Comparison of ENCODE assay signal across 9 mouse cellular contexts in the genomic region with DNA sequence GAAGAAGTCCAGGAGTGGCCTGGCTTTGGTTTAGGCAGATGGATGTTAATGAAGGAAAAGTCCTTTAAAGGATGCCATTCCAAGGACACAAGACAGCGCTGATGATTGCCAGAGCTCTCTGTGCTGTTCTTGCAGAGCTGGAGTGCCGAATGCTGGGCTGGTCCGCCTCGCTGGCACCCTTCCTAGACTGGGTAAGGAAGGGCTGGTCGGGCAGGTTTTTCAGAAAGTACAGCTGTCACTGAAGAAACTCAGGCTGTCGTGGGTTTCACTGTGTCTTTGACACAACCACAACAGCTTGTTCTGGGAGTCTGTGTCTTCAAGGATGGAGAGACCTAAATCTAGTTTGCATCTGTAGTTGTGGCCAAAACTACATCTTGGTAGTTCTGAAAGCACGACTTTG.
DNase-seq lines count a peak whose midpoint lies in the region; ATAC-seq lines count a peak whose summit lies in the region.
"Had no signal": no experiment of that assay in that cellular context is flagged by ENCODE, and none has a peak within 500 bp of the region (broad histone marks: within the 10 kb centered on the region; RNA-seq: fewer than 3 reads in every experiment).

No protein-coding gene starts in this region.

- WGBS in embryonic facial prominence, embryonic 14.5 days, result 57% methylated on average over 7 of the region's 7 CpGs
- 82% methylated on average over 7 of the region's 7 CpGs for WGBS in embryonic facial prominence, embryonic 10.5 days

- no peaks in the 10 kb centered on the region for H3K27me3 ChIP-seq in embryonic facial prominence, embryonic 14.5 days (replicated peaks; ENCODE audit: control insufficient read depth, insufficient read depth, low read length)
- H3K27me3 ChIP-seq in embryonic facial prominence, embryonic 10.5 days (replicated peaks; ENCODE audit: low read depth, poor library complexity, severe bottlenecking), result no peaks in the 10 kb centered on the region
- H3K27me3 ChIP-seq: hindbrain, embryonic 15.5 days had no signal

- H3K9ac ChIP-seq in embryonic facial prominence, embryonic 14.5 days (ENCODE audit: low read depth, low read length), result no peak overlapping the region
- H3K9ac ChIP-seq: hindbrain, embryonic 15.5 days had no signal

- H3K9me3 ChIP-seq in embryonic facial prominence, embryonic 14.5 days (ENCODE audit: control insufficient read depth, low read length), result no peaks in the 10 kb centered on the region
- H3K9me3 ChIP-seq in embryonic facial prominence, embryonic 10.5 days, result no peaks in the 10 kb centered on the region
- H3K9me3 ChIP-seq: hindbrain, embryonic 15.5 days had no signal

- no peaks in the 10 kb centered on the region for H3K36me3 ChIP-seq in embryonic facial prominence, embryonic 14.5 days (ENCODE audit: control insufficient read depth, insufficient read depth, low read length)
- no peaks in the 10 kb centered on the region for H3K36me3 ChIP-seq in embryonic facial prominence, embryonic 10.5 days (replicated peaks)
- H3K36me3 ChIP-seq: hindbrain, embryonic 15.5 days had no signal

- peak; percentile 77 for ATAC-seq in embryonic facial prominence, embryonic 14.5 days (ENCODE audit: low read depth)
- no peak for ATAC-seq in megakaryocyte, adult 5-6 weeks (ENCODE audit: poor library complexity, severe bottlenecking)

- no peaks in the 10 kb centered on the region for H3K4me1 ChIP-seq in embryonic facial prominence, embryonic 14.5 days (ENCODE audit: control insufficient read depth, insufficient read depth, low read length)
- peaks cover 4% of the 10 kb centered on the region; the same call in 1 of the 2 replicates for H3K4me1 ChIP-seq in embryonic facial prominence, embryonic 10.5 days

- DNase-seq in embryonic facial prominence, embryonic 14.5 days (ENCODE audit: low spot score), result peak; percentile 70
- no peak for DNase-seq in embryonic facial prominence, embryonic 10.5 days (ENCODE audit: low spot score)
- DNase-seq in cerebellum, adult 11-12 months, result peak; percentile 17
- peak; percentile 62 for DNase-seq in layer of hippocampus, adult 11-12 months (ENCODE audit: low spot score)
- DNase-seq in lung, postnatal 25 days (ENCODE audit: low spot score), result peak; percentile 76
- peak; percentile 83 for DNase-seq in urinary bladder, postnatal 14 days (ENCODE audit: low spot score)
- no peak for DNase-seq in T-cell, adult 2 months (ENCODE audit: low spot score)

- H3K27ac ChIP-seq in embryonic facial prominence, embryonic 14.5 days (replicated peaks; ENCODE audit: low read depth, low read length), result no peak overlapping the region
- H3K27ac ChIP-seq in embryonic facial prominence, embryonic 10.5 days (replicated peaks), result no peak overlapping the region
- H3K27ac ChIP-seq: hindbrain, embryonic 15.5 days had no signal

- no peak overlapping the region for H3K4me3 ChIP-seq in embryonic facial prominence, embryonic 14.5 days (ENCODE audit: low read depth, low read length)
- no peak overlapping the region for H3K4me3 ChIP-seq in embryonic facial prominence, embryonic 10.5 days
- H3K4me3 ChIP-seq: hindbrain, embryonic 15.5 days had no signal

- H3K4me2 ChIP-seq in embryonic facial prominence, embryonic 14.5 days (ENCODE audit: low read depth, low read length), result no peak overlapping the region
- H3K4me2 ChIP-seq: hindbrain, embryonic 15.5 days had no signal

Comparison
In these comparisons a context has a peak if more than half of its experiments do, and no peak if none do; other contexts are left out.
1. DNase-seq: peak in embryonic facial prominence, embryonic 14.5 days (single experiment), cerebellum, adult 11-12 months (single experiment), layer of hippocampus, adult 11-12 months (single experiment), lung, postnatal 25 days (single experiment) and urinary bladder, postnatal 14 days (single experiment); none in embryonic facial prominence, embryonic 10.5 days (single experiment) and T-cell, adult 2 months (single experiment).